Mouse (Mus musculus) right cerebral cortex, postnatal 25 days (tissue): ENCODE results near the gene Abhd16b.
"Not testable (repeated sequence)": the region's sequence is repeated elsewhere in the genome, so short reads cannot be mapped to it uniquely, and the experiment has no call there.

ENCODE experiments used
- DNase-seq: peaks from one replicate; pipeline ENCODE4 v3.0.0; 2022

The Abhd16b gene

GRCm38 (mm10) chr2:181487338-181488277 lies 5.4 kb upstream of the Abhd16b start:
- DNase-seq, result no peak

GRCm38 (mm10) chr2:181491432-181492205 lies 1.4 kb upstream of the Abhd16b start:
- no peak for DNase-seq

GRCm38 (mm10) chr2:181492206-181492605 lies 800 bp upstream of the Abhd16b start:
- no peak for DNase-seq

GRCm38 (mm10) chr2:181494266-181494945 lies 1.4 kb downstream of the Abhd16b start:
- DNase-seq, result no peak

GRCm38 (mm10) chr2:181495845-181496244 lies 2.8 kb downstream of the Abhd16b start:
- not testable (repeated sequence) for DNase-seq

- peak; percentile 44 for DNase-seq
Measured at GRCm38 (mm10) chr2:181496281-181496680, 3.3 kb downstream of the Abhd16b start.

- DNase-seq, result peak; percentile 88
Measured at GRCm38 (mm10) chr2:181496831-181497547, 4.0 kb downstream of the Abhd16b start, which contains the start of gene Tpd52l2. Gene Tpd52l2, plus strand, starts transcription at chr2:181497142.

GRCm38 (mm10) chr2:181497548-181497875 lies 4.5 kb downstream of the Abhd16b start:
- peak; percentile 26 for DNase-seq

- DNase-seq, result no peak
Measured at GRCm38 (mm10) chr2:181498644-181499043, 5.6 kb downstream of the Abhd16b start.

- no peak for DNase-seq
Measured at GRCm38 (mm10) chr2:181509191-181509590, 16.2 kb downstream of the Abhd16b start.

- DNase-seq, result no peak
Measured at GRCm38 (mm10) chr2:181511231-181511630, 18.2 kb downstream of the Abhd16b start.

- no peak for DNase-seq
Measured at GRCm38 (mm10) chr2:181519201-181519600, 26.2 kb downstream of the Abhd16b start.

- DNase-seq, result peak; percentile 97
Measured at GRCm38 (mm10) chr2:181520118-181520935, 27.3 kb downstream of the Abhd16b start, which contains the start of gene Dnajc5. Gene Dnajc5, plus strand, starts transcription at chr2:181520485.

GRCm38 (mm10) chr2:181520936-181521227 lies 27.9 kb downstream of the Abhd16b start:
- DNase-seq, result no peak

GRCm38 (mm10) chr2:181521491-181521890 lies 28.5 kb downstream of the Abhd16b start:
- DNase-seq, result no peak

GRCm38 (mm10) chr2:181522811-181523210 lies 29.8 kb downstream of the Abhd16b start:
- DNase-seq, result no peak

- DNase-seq, result no peak
Measured at GRCm38 (mm10) chr2:181525526-181525925, 32.5 kb downstream of the Abhd16b start.

- DNase-seq, result no peak
Measured at GRCm38 (mm10) chr2:181529076-181529475, 36.1 kb downstream of the Abhd16b start.

- no peak for DNase-seq
Measured at GRCm38 (mm10) chr2:181532589-181532988, 39.6 kb downstream of the Abhd16b start.

GRCm38 (mm10) chr2:181536410-181536809 lies 43.4 kb downstream of the Abhd16b start:
- DNase-seq, result no peak

GRCm38 (mm10) chr2:181537444-181538047 lies 44.5 kb downstream of the Abhd16b start:
- peak; percentile 77 for DNase-seq
